Mouse (Mus musculus) CD4-positive helper T cell, adult 2 months (primary cell): ENCODE results near the gene Rbm47.
A peak's percentile ranks its signal among the peaks of the same experiment; 100 is the strongest.
"Not testable (repeated sequence)": the region's sequence is repeated elsewhere in the genome, so short reads cannot be mapped to it uniquely, and the experiment has no call there.

ENCODE experiments used
- DNase-seq: peaks from one replicate; pipeline ENCODE4 v3.0.0-alpha.2; 2012; ENCODE audit warnings: low read depth, missing footprints, low spot score

The Rbm47 gene

GRCm38 (mm10) chr5:66028232-66028631, 144.7 kb downstream of the Rbm47 start:
- no peak for DNase-seq

GRCm38 (mm10) chr5:66027206-66027605, 145.7 kb downstream of the Rbm47 start:
- no peak for DNase-seq

GRCm38 (mm10) chr5:66026796-66027195, 146.1 kb downstream of the Rbm47 start:
- no peak for DNase-seq

- no peak for DNase-seq
Measured at GRCm38 (mm10) chr5:66015449-66015961, 157.4 kb downstream of the Rbm47 start.

GRCm38 (mm10) chr5:66014437-66014836, 158.5 kb downstream of the Rbm47 start:
- DNase-seq = no peak

- DNase-seq = no peak
Measured at GRCm38 (mm10) chr5:66013999-66014398, 158.9 kb downstream of the Rbm47 start.

- peak; percentile 46 for DNase-seq
Measured at GRCm38 (mm10) chr5:66008245-66008967, 164.5 kb downstream of the Rbm47 start.

- DNase-seq = no peak
Measured at GRCm38 (mm10) chr5:66005041-66005678, 167.8 kb downstream of the Rbm47 start.

- DNase-seq = no peak
Measured at GRCm38 (mm10) chr5:66004134-66004925, 168.6 kb downstream of the Rbm47 start, which contains the start of gene 9130230L23Rik. Gene 9130230L23Rik, minus strand, starts transcription at chr5:66004285.

- no peak for DNase-seq
Measured at GRCm38 (mm10) chr5:66001232-66001631, 171.7 kb downstream of the Rbm47 start.

GRCm38 (mm10) chr5:66000567-66001125, 172.3 kb downstream of the Rbm47 start:
- DNase-seq = no peak

- DNase-seq = no peak
Measured at GRCm38 (mm10) chr5:66000074-66000473, 172.8 kb downstream of the Rbm47 start.

GRCm38 (mm10) chr5:65999106-65999505, 173.8 kb downstream of the Rbm47 start:
- no peak for DNase-seq

GRCm38 (mm10) chr5:65997813-65998212, 175.1 kb downstream of the Rbm47 start:
- no peak for DNase-seq

GRCm38 (mm10) chr5:65994643-65995042, 178.3 kb downstream of the Rbm47 start:
- DNase-seq = no peak

GRCm38 (mm10) chr5:65991191-65991590, 181.7 kb downstream of the Rbm47 start:
- DNase-seq = peak; percentile 35

- not testable (repeated sequence) for DNase-seq
Measured at GRCm38 (mm10) chr5:65987004-65987403, 185.9 kb downstream of the Rbm47 start.

- peak; percentile 52 for DNase-seq
Measured at GRCm38 (mm10) chr5:65986426-65986825, 186.5 kb downstream of the Rbm47 start.

- DNase-seq = no peak
Measured at GRCm38 (mm10) chr5:65975731-65976130, 197.2 kb downstream of the Rbm47 start.

GRCm38 (mm10) chr5:65973189-65973588, 199.7 kb downstream of the Rbm47 start:
- no peak for DNase-seq

- no peak for DNase-seq
Measured at GRCm38 (mm10) chr5:65968004-65968403, 204.9 kb downstream of the Rbm47 start.

GRCm38 (mm10) chr5:65967091-65967490, 205.8 kb downstream of the Rbm47 start:
- no peak for DNase-seq
